Mouse (Mus musculus): Measurements from ENCODE around the gene Oxld1.

GRCm38 (mm10) chr11:120437857-120438385 lies 19.9 kb downstream of the Oxld1 start:
- TF ChIP-seq POLR2A (IDR thresholded peaks at IDR 0.05; ENCODE audit: insufficient read depth, low read depth, low read length), result no peak
- TF ChIP-seq CTCF (IDR thresholded peaks at IDR 0.05), result no peak
